Mouse (Mus musculus): ENCODE data around the gene Bgn. TPM values are rescaled to one million over a fixed set of nuclear protein-coding genes. Genes with fewer than 3 reads are reported as not detected.
A peak's percentile ranks its signal among the peaks of the same experiment; 100 is the strongest.
"Not testable (repeated sequence)": the region's sequence is repeated elsewhere in the genome, so short reads cannot be mapped to it uniquely, and the experiment has no call there.

The Bgn gene
- total and polyA plus RNA-seq, 2 experiments from 2014 or later, result 17.7 to 39.7 TPM

- Histone ChIP-seq H3K27ac (ENCODE audit: low read depth, low read length) (no peak overlapping the region), H3K9ac (no peak overlapping the region), H3K9me3 (ENCODE audit: low read length) (no peaks in the 10 kb centered on the region), H3K4me1 (ENCODE audit: insufficient read depth) (no peaks in the 10 kb centered on the region), H3K4me3 (ENCODE audit: low read depth, low read length) (no peak overlapping the region), H3K4me2 (ENCODE audit: low read depth) (no peak overlapping the region), H3K27me3 (ENCODE audit: insufficient read depth, low read length) (no peaks in the 10 kb centered on the region), H3K36me3 (ENCODE audit: insufficient read depth) (no peaks in the 10 kb centered on the region)
- no peak for TF ChIP-seq CTCF (IDR thresholded peaks at IDR 0.05; ENCODE audit: low read depth)
- no peak for DNase-seq
- 63% methylated on average over 5 of the region's 5 CpGs for WGBS
- peak; percentile 38; the same call in 1 of the 2 replicates for ATAC-seq
Observed at GRCm38 (mm10) chrX:73486920-73487319, 3.5 kb downstream of the Bgn start.

- no peak overlapping the region for H3K4me3 ChIP-seq (ENCODE audit: low read depth, low read length)
- no peaks in the 10 kb centered on the region for H3K27me3 ChIP-seq (ENCODE audit: insufficient read depth, low read length)
- H3K9me3 ChIP-seq (ENCODE audit: low read length), result no peaks in the 10 kb centered on the region
- H3K4me2 ChIP-seq (ENCODE audit: low read depth), result no peak overlapping the region
- no peaks in the 10 kb centered on the region for H3K36me3 ChIP-seq (ENCODE audit: insufficient read depth)
- no peak for TF ChIP-seq CTCF (IDR thresholded peaks at IDR 0.05; ENCODE audit: low read depth)
- H3K4me1 ChIP-seq (ENCODE audit: insufficient read depth), result no peaks in the 10 kb centered on the region
- H3K27ac ChIP-seq (ENCODE audit: low read depth, low read length), result no peak overlapping the region
- DNase-seq (no peak), ATAC-seq (no peak)
- WGBS, result 82% methylated on average over 4 of the region's 4 CpGs
- no peak overlapping the region for H3K9ac ChIP-seq
Observed at GRCm38 (mm10) chrX:73490186-73490585, 6.8 kb downstream of the Bgn start.

- Histone ChIP-seq H3K36me3 (ENCODE audit: insufficient read depth) (no peaks in the 10 kb centered on the region), H3K27me3 (ENCODE audit: insufficient read depth, low read length) (no peaks in the 10 kb centered on the region), H3K4me3 (ENCODE audit: low read depth, low read length) (no peak overlapping the region), H3K27ac (ENCODE audit: low read depth, low read length) (no peak overlapping the region), H3K9ac (no peak overlapping the region), H3K4me1 (ENCODE audit: insufficient read depth) (no peaks in the 10 kb centered on the region), H3K4me2 (ENCODE audit: low read depth) (no peak overlapping the region), H3K9me3 (ENCODE audit: low read length) (no peaks in the 10 kb centered on the region)
- no peak for ATAC-seq
- TF ChIP-seq CTCF (IDR thresholded peaks at IDR 0.05; ENCODE audit: low read depth), result no peak
- 85% methylated on average over 3 of the region's 3 CpGs for WGBS
- DNase-seq, result no peak
Observed at GRCm38 (mm10) chrX:73490804-73491203, 7.4 kb downstream of the Bgn start.

GRCm38 (mm10) chrX:73493567-73493966 is 10.2 kb downstream of the Bgn start:
- H3K4me3 ChIP-seq (ENCODE audit: low read depth, low read length); H3K27ac ChIP-seq (ENCODE audit: low read depth, low read length); H3K4me1 ChIP-seq (ENCODE audit: insufficient read depth); H3K36me3 ChIP-seq (ENCODE audit: insufficient read depth); H3K4me2 ChIP-seq (ENCODE audit: low read depth); H3K9ac ChIP-seq; H3K27me3 ChIP-seq (ENCODE audit: insufficient read depth, low read length); H3K9me3 ChIP-seq (ENCODE audit: low read length): not testable (repeated sequence)
- TF ChIP-seq CTCF (IDR thresholded peaks at IDR 0.05; ENCODE audit: low read depth), result peak; percentile 72
- DNase-seq (peak; percentile 78), ATAC-seq (peak; percentile 85)
- 28% methylated on average over 2 of the region's 2 CpGs for WGBS

DNA sequence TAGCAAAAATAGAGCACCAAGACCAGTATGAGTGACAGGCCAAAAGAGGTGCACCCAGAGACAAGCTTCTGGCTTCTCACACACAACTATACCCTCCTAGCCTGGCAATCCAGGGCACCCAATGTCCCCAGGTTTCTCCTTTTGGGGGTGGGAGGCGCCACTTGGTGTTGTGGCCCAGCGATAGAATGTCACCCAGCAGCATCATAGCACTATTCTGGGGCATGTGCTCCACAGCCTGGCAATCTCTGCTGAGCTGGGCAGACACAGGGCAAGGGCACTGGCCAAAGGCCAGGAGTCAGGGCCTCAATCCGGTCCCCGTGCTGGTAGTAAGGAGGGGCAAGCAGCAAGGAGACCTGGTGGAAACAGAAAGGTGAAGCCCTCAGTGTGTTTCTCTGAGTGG is 13.3 kb downstream of the Bgn start:
- Histone ChIP-seq H3K27ac (ENCODE audit: low read depth, low read length) (no peak overlapping the region), H3K9me3 (ENCODE audit: low read length) (no peaks in the 10 kb centered on the region), H3K36me3 (ENCODE audit: insufficient read depth) (no peaks in the 10 kb centered on the region), H3K27me3 (ENCODE audit: insufficient read depth, low read length) (no peaks in the 10 kb centered on the region), H3K4me3 (ENCODE audit: low read depth, low read length) (no peak overlapping the region), H3K9ac (no peak overlapping the region), H3K4me1 (ENCODE audit: insufficient read depth) (no peaks in the 10 kb centered on the region), H3K4me2 (ENCODE audit: low read depth) (no peak overlapping the region)
- no peak for ATAC-seq
- WGBS, result 67% methylated on average over 4 of the region's 4 CpGs
- DNase-seq, result no peak
- TF ChIP-seq CTCF (IDR thresholded peaks at IDR 0.05; ENCODE audit: low read depth), result no peak

DNA sequence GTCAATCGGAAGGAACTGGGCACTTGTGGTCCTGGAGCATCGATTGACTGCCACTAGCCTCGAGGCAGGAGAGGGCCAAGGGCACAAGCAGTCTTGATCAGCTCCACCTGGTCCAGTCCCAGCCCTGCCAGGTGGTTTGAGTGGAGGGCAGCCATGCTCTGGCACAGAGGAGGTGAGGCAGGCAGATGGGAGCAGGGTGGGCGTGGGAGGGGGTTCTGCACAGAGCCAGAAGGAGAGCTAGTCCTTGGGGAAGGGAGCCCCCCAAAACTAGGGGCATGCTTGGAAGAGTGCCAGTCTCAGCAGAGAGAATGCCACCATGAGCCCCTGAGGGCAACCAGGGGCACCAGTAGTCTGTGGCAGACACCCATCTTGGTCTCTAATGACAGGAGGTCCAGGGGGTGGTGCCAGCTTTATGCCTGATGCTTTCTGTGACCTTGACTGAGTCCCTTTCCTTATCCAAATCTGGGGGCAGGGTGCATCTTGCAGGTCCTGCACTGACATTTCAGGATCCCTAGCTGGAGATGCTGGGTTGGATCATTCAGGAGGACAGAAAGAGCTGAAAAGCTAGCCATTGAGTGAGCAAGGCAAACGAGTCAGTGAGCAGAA is 21.8 kb downstream of the Bgn start:
- H3K4me3 ChIP-seq (ENCODE audit: low read depth, low read length), result no peak overlapping the region
- no peak for TF ChIP-seq CTCF (IDR thresholded peaks at IDR 0.05; ENCODE audit: low read depth)
- H3K27ac ChIP-seq (ENCODE audit: low read depth, low read length), result no peak overlapping the region
- H3K27me3 ChIP-seq (ENCODE audit: insufficient read depth, low read length), result no peaks in the 10 kb centered on the region
- no peaks in the 10 kb centered on the region for H3K9me3 ChIP-seq (ENCODE audit: low read length)
- ATAC-seq (no peak), DNase-seq (no peak)
- no peak overlapping the region for H3K4me2 ChIP-seq (ENCODE audit: low read depth)
- H3K36me3 ChIP-seq (ENCODE audit: insufficient read depth), result no peaks in the 10 kb centered on the region
- no peak overlapping the region for H3K9ac ChIP-seq
- no peaks in the 10 kb centered on the region for H3K4me1 ChIP-seq (ENCODE audit: insufficient read depth)
- WGBS, result 69% methylated on average over 5 of the region's 5 CpGs

DNA sequence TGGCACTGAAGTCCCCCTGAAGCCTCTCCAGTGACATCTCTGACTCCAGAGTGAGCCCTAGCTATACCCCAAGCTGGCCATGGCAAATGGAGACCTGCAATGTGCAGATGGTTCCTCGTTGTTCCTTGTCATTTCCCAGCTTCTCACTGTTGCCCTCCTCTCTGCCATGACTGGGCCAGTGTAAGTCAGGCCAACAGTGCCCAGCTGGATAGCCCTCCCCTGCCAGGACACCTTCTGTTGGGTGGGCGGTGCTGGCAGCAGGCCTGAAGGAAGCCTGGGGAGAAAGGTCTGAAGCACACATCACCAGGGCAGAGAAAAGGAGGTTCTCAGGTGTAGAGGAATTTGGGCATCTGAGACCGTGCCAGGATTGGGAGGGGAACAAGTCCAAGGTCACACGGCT is 23.2 kb downstream of the Bgn start:
- Histone ChIP-seq H3K4me2 (ENCODE audit: low read depth) (no peak overlapping the region), H3K4me1 (ENCODE audit: insufficient read depth) (no peaks in the 10 kb centered on the region), H3K36me3 (ENCODE audit: insufficient read depth) (no peaks in the 10 kb centered on the region), H3K9ac (no peak overlapping the region), H3K27me3 (ENCODE audit: insufficient read depth, low read length) (no peaks in the 10 kb centered on the region), H3K4me3 (ENCODE audit: low read depth, low read length) (no peak overlapping the region), H3K9me3 (ENCODE audit: low read length) (no peaks in the 10 kb centered on the region), H3K27ac (ENCODE audit: low read depth, low read length) (no peak overlapping the region)
- no peak for TF ChIP-seq CTCF (IDR thresholded peaks at IDR 0.05; ENCODE audit: low read depth)
- DNase-seq, result no peak
- WGBS, result 79% methylated on average over 4 of the region's 4 CpGs
- ATAC-seq, result no peak
